Mouse (Mus musculus) neural tube, embryonic 11.5 days (tissue): Measurements from ENCODE around the gene E030018B13Rik. TPM values are rescaled to one million over a fixed set of nuclear protein-coding genes. Genes with fewer than 3 reads are reported as not detected.
A peak's percentile ranks its signal among the peaks of the same experiment; 100 is the strongest.

Experiments
- ATAC-seq: fragments of 200-750 bp; cut with Nextera tagmentation; 2 replicates; pipeline ENCODE4 v1.8.0; 2017; ENCODE audit warnings: moderate number of reproducible peaks, mild to moderate bottlenecking, moderate TSS enrichment, moderate library complexity; ENCODE audit not compliant: insufficient read depth, low FRiP score, low TSS enrichment
- DNase-seq: peaks from one replicate; pipeline ENCODE4 v3.0.0-alpha.2; 2015; ENCODE audit warnings: low spot score
- H3K27ac ChIP-seq: fragments of 300-500 bp; sonication (generic); 2 replicates; pipeline ENCODE4 v1.5.1; 2014; ENCODE audit warnings: low read depth, mild to moderate bottlenecking, low read length
- H3K27me3 ChIP-seq: fragments of 300-500 bp; sonication (generic); 2 replicates; pipeline ENCODE4 v1.6.1; 2014; ENCODE audit warnings: mild to moderate bottlenecking, low read length, mixed read lengths; ENCODE audit not compliant: control insufficient read depth, insufficient read depth
- H3K36me3 ChIP-seq: fragments of 300-500 bp; sonication (generic); 2 replicates; pipeline ENCODE4 v1.6.1; 2014; ENCODE audit warnings: mild to moderate bottlenecking, low read length, moderate library complexity, mixed read lengths; ENCODE audit not compliant: control insufficient read depth, insufficient read depth
- H3K4me1 ChIP-seq: fragments of 300-500 bp; sonication (generic); 2 replicates; pipeline ENCODE4 v1.6.1; 2014; ENCODE audit warnings: low read length, mixed read lengths; ENCODE audit not compliant: control insufficient read depth, insufficient read depth
- H3K4me2 ChIP-seq: fragments of 300-500 bp; sonication (generic); 2 replicates; pipeline ENCODE4 v1.6.1; 2014; ENCODE audit warnings: low read depth, mild to moderate bottlenecking, moderate library complexity
- H3K4me3 ChIP-seq: fragments of 300-500 bp; sonication (generic); 2 replicates; pipeline ENCODE4 v1.5.1; 2014; ENCODE audit warnings: low read depth, low read length
- H3K9ac ChIP-seq: fragments of 300-500 bp; sonication (generic); 2 replicates; pipeline ENCODE4 v1.6.1; 2014; ENCODE audit warnings: mild to moderate bottlenecking, low read length
- H3K9me3 ChIP-seq: fragments of 300-500 bp; sonication (generic); 2 replicates; pipeline ENCODE4 v1.6.1; 2016; ENCODE audit warnings: low read length; ENCODE audit not compliant: control insufficient read depth
- WGBS: fragments of 180-500 bp; shearing (Covaris S2); extraction: QIAGEN DNeasy Blood & Tissue Kit; methylation state at CpG from one replicate; pipeline ENCODE4 v1.1.7; 2014; 5-methylcytosine and 5-hydroxymethylcytosine counted together
- polyA plus RNA-seq: library from polyadenylated mRNA; unstranded; fragments of >200 nt; fragmentation: Nextera tagmentation; extraction: Ambion mirVana; gene quantifications from 2 replicates; pipeline ENCODE4 v1.2.1, GENCODE M21; 2014

Gene E030018B13Rik
- polyA plus RNA-seq, 1 experiment from 2014 or later = not detected

DNA sequence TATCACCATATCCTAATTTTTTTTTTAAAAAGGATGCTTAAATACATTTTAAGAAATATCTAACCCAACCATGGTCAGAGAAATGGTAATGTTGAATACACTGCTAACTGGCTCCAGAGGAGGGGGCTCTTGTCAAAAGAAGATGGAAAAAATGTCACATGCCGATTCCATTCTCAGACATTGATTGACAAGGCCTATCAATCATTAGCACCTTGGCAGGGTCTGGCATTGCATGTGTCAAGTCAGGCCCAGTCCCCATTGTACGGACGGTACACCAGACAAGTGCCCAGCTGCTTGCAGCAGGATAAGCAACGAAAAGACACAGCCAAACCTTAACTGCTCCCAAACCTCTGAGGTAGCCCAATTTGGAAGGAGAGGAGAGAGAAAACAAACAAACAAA is 22.0 kb upstream of the E030018B13Rik start:
- Histone ChIP-seq H3K4me2 (no peak overlapping the region), H3K4me3 (no peak overlapping the region), H3K9me3 (no peaks in the 10 kb centered on the region), H3K4me1 (peaks cover 9% of the 10 kb centered on the region), H3K27ac (no peak overlapping the region), H3K36me3 (peaks cover 4% of the 10 kb centered on the region; the same call in 1 of the 2 replicates), H3K27me3 (no peaks in the 10 kb centered on the region), H3K9ac (no peak overlapping the region)
- WGBS = 88% methylated on average over 4 of the region's 4 CpGs
- ATAC-seq = no peak
- no peak for DNase-seq

DNA sequence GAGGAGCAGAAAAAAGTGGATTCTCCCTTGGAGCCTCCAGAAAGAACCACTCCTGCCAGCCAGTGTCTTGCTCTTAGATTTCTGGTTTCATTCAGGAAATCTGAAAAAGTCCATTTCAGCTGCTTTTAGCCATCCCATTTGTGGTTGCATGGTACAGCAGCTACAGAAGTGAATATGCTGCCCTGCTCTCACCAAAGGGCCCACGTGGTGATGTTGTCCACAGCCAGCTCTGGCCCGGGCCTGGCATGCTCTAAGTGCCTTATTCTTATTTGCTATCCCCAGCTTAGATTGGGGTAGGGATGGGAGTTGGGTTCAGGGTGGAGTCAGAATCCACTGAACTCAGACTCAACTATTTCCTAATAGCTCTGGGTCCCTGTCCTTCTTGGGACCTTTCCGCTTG is 21.4 kb upstream of the E030018B13Rik start:
- DNase-seq (no peak), ATAC-seq (no peak)
- Histone ChIP-seq H3K9ac (no peak overlapping the region), H3K9me3 (no peaks in the 10 kb centered on the region), H3K27me3 (no peaks in the 10 kb centered on the region), H3K36me3 (peaks cover 2% of the 10 kb centered on the region; the same call in 1 of the 2 replicates), H3K27ac (no peak overlapping the region), H3K4me3 (no peak overlapping the region), H3K4me2 (no peak overlapping the region), H3K4me1 (peaks cover 9% of the 10 kb centered on the region)
- WGBS = 92% methylated on average over 3 of the region's 3 CpGs

DNA sequence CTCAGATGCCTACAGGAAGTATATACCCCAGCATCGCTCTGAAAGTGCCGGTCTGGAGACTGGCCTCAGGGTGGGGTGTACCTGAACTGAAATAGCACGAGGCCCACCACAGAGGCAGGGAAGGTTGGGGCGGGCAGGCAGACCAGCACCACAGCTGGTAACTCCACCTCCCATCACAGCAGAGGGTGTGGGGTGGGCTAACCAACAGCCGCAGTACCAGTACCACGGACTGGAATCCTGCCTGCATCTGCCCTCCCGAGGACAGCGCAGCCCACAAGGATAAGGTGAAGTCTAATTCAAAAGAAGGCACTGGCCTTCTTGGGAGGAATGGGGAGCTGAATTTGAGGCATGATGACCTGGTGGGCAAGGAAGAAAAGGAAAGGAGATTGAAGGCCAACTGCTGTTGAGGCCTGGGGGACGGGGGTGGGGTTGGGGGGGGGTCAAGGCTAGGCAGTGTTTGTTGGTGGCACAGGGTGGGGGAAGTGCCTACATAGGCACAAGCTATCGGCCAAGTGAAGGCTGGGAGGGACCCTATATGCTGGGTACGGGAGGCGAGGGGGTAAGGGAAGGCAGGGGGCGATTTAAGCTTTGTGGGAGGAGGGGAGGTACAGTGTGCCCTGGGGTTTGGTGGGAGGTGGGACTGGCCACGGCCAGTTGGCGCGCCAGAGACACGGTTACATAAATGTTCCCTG is 20.2 kb upstream of the E030018B13Rik start:
- no peak for ATAC-seq

DNA sequence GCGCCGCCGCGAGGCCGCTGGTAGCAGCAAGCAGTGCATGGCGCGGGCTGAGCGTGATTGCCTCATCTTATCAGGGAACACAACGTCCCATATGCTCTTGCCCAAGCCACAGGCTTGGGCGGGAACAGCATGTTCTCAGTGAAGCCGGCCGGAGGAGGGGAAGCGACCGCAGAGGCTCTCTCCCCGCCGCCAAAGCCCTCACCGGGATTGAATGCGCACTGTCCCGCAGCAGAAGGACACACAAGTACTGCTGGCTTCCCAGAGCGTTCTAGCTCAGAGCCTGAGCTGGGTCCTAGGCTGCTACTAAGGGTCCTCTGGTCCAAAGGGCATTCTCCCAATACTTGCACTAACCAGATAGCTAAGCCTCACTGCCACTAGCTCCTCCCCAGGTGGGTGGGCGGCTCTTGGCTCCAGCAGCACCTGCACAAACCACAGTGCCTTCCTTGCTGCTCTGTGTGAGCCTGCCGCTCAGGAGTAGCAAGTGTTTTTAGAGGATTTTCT is 19.6 kb upstream of the E030018B13Rik start:
- peak overlapping the region; percentile 40 for H3K9ac ChIP-seq
- peak overlapping the region; percentile 43 for H3K4me2 ChIP-seq
- no peaks in the 10 kb centered on the region for H3K27me3 ChIP-seq
- ATAC-seq (peak; percentile 84), DNase-seq (peak; percentile 80)
- H3K36me3 ChIP-seq = no peaks in the 10 kb centered on the region
- under 1% methylated on average over 22 of the region's 22 CpGs for WGBS
- no peaks in the 10 kb centered on the region for H3K9me3 ChIP-seq
- H3K4me3 ChIP-seq = peak overlapping the region; percentile 12; the same call in 1 of the 2 replicates
- H3K27ac ChIP-seq = no peak overlapping the region
- peaks cover 9% of the 10 kb centered on the region for H3K4me1 ChIP-seq

More for the DNA sequence above, 20.2 kb upstream of the E030018B13Rik start:
- Histone ChIP-seq H3K4me2 (peak overlapping the region; percentile 43), H3K4me1 (peaks cover 9% of the 10 kb centered on the region), H3K9me3 (no peaks in the 10 kb centered on the region), H3K36me3 (no peaks in the 10 kb centered on the region; the same call in 1 of the 2 replicates), H3K9ac (peak overlapping the region; percentile 40; the same call in 1 of the 2 replicates), H3K27me3 (no peaks in the 10 kb centered on the region), H3K27ac (no peak overlapping the region), H3K4me3 (peak overlapping the region; percentile 12; the same call in 1 of the 2 replicates)
- no peak for DNase-seq
- WGBS = 24% methylated on average over 17 of the region's 17 CpGs

DNA sequence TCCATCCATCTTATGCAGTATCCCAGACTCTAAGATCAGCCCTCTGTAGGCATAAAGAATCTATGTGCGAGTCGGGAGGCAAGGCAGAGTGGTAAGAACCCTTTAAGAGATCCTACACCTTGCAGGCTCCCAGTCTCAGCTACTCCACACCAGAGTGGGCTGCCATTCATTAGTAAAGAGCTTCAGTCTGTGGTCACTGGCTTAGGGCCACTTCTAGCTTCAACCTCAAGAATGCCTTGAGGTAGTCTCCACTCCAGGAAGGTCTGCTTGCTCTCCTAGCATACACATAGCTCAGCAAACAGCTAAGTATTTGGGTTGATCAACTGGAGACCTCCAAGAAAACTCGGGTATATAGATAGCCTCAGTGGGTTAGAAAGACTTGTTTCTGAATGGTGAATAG is 19.0 kb upstream of the E030018B13Rik start:
- peaks cover 9% of the 10 kb centered on the region for H3K4me1 ChIP-seq

DNA sequence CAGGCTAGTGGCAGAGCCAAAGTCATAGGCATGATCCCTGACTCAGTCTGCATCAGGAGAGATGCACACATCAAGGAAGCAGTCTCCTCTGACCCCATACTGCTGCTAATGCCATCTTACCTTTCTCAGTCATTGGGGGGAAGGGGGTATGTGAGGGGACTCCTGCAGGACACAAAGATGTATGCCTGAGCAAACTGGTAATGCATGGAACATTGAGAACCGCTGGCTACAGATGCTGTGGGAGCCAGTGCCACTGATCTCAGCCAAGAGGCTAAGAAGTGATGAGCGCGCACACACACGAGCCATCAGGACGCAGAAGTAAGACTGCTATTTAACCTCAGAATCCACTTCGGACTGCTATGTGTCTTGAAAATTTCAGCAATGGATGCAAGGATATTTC is 18.5 kb upstream of the E030018B13Rik start:
- ATAC-seq (no peak), DNase-seq (no peak)
- 86% methylated on average over 6 of the region's 6 CpGs for whole genome bisulfite sequencing
- no peaks in the 10 kb centered on the region for H3K36me3 ChIP-seq
- H3K27ac ChIP-seq = no peak overlapping the region
- no peaks in the 10 kb centered on the region for H3K27me3 ChIP-seq
- H3K4me2 ChIP-seq = no peak overlapping the region
- no peak overlapping the region for H3K9ac ChIP-seq
- H3K9me3 ChIP-seq = no peaks in the 10 kb centered on the region
- H3K4me1 ChIP-seq = peaks cover 9% of the 10 kb centered on the region
- H3K4me3 ChIP-seq = no peak overlapping the region

More for the DNA sequence above, 19.0 kb upstream of the E030018B13Rik start:
- WGBS = 47% methylated on average over 3 of the region's 3 CpGs
- Histone ChIP-seq H3K4me2 (peak overlapping the region; percentile 43; the same call in 1 of the 2 replicates), H3K27ac (no peak overlapping the region), H3K9ac (no peak overlapping the region; the same call in 1 of the 2 replicates), H3K36me3 (no peaks in the 10 kb centered on the region), H3K4me3 (no peak overlapping the region), H3K9me3 (no peaks in the 10 kb centered on the region), H3K27me3 (no peaks in the 10 kb centered on the region)
- DNase-seq (no peak), ATAC-seq (no peak)

DNA sequence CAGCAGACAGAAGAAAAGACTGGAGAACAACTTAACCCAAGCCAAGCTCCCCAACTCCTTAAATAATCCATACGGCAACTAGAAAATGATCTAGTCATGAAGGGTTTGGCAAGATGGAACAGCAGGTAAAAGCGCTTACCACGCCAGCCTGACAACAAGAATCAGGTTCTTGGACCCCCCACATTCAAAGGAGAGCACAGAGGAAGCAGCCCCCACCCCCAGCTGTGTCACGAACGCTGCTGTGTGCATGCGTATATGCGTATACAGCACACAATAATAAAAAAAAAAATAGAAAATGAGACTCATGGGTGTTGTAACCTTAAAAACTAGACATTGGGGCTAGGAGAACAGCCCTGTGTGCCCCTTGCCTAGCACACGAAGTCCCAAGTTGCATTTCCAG is 16.7 kb upstream of the E030018B13Rik start:
- no peak overlapping the region for H3K9ac ChIP-seq
- no peak for ATAC-seq
- no peaks in the 10 kb centered on the region for H3K36me3 ChIP-seq
- DNase-seq = no peak
- no peak overlapping the region for H3K27ac ChIP-seq
- 92% methylated on average over 8 of the region's 8 CpGs for WGBS
- no peak overlapping the region for H3K4me3 ChIP-seq
- no peaks in the 10 kb centered on the region for H3K27me3 ChIP-seq
- no peaks in the 10 kb centered on the region for H3K9me3 ChIP-seq
- no peak overlapping the region for H3K4me2 ChIP-seq
- peaks cover 12% of the 10 kb centered on the region for H3K4me1 ChIP-seq

- no peaks in the 10 kb centered on the region for H3K27me3 ChIP-seq
- peaks cover 12% of the 10 kb centered on the region for H3K4me1 ChIP-seq
- no peak for ATAC-seq
- H3K9ac ChIP-seq = no peak overlapping the region
- DNase-seq = no peak
- no peak overlapping the region for H3K4me2 ChIP-seq
- H3K9me3 ChIP-seq = no peaks in the 10 kb centered on the region
- no peaks in the 10 kb centered on the region for H3K36me3 ChIP-seq
- no peak overlapping the region for H3K27ac ChIP-seq
- H3K4me3 ChIP-seq = no peak overlapping the region
- 98% methylated on average over 2 of the region's 2 CpGs for WGBS
These were observed 16.2 kb upstream of the E030018B13Rik start for GRCm38 (mm10) chr7:63900411-63900810.

GRCm38 (mm10) chr7:63901346-63901745 is 15.3 kb upstream of the E030018B13Rik start:
- DNase-seq = no peak
- Histone ChIP-seq H3K36me3 (no peaks in the 10 kb centered on the region), H3K9me3 (no peaks in the 10 kb centered on the region)

More at GRCm38 (mm10) chr7:63901346-63901745, 15.3 kb upstream of the E030018B13Rik start:
- no peak overlapping the region for H3K27ac ChIP-seq
- no peak overlapping the region for H3K4me3 ChIP-seq
- no peak for ATAC-seq
- no peak overlapping the region for H3K4me2 ChIP-seq
- H3K9ac ChIP-seq = no peak overlapping the region
- H3K4me1 ChIP-seq = peaks cover 12% of the 10 kb centered on the region
- WGBS = 64% methylated on average over 11 of the region's 11 CpGs
- H3K27me3 ChIP-seq = no peaks in the 10 kb centered on the region
